Mouse (Mus musculus): ENCODE data around the gene Sdc3.

DNA sequence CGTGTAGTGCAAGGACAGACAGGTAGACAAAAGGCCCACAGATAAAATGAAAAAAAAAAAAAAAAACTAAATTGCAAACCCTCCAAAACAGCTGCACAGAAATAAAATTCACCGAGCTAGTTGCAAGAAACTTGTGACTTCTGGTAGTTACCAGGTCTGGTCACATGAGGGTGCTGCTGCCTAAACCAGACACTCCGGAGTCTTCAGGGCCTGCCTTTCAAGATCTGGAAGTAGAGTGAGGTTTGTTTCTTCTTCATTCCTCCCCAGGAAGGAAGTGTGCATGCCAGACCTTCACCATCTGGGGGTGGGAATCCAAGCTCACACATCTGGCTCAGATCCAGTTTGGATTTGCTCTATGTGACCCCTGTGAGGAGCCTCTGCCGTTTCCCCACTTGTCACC lies 7.6 kb upstream of the Sdc3 start:
- TF ChIP-seq CTCF (conservative IDR thresholded peaks at IDR 0.05; ENCODE audit: insufficient read depth, insufficient read length, low read depth, low read length) (peak; percentile 65), POLR2A (IDR thresholded peaks at IDR 0.05; ENCODE audit: low read depth, low read length) (no peak)

All from kidney, adult 2 months (tissue).